Mouse (Mus musculus): Measurements from ENCODE around the gene Cbfa2t3.

- TF ChIP-seq CTCF (IDR thresholded peaks at IDR 0.05) (no peak), EP300 (IDR thresholded peaks at IDR 0.05) (no peak)
These were observed 65.7 kb downstream of the Cbfa2t3 start for GRCm38 (mm10) chr8:122633205-122633604.

Measured in lung, postnatal 0 days (tissue).